Mouse (Mus musculus): ENCODE data around the gene Hrg. TPM values are rescaled to one million over a fixed set of nuclear protein-coding genes. Genes with fewer than 3 reads are reported as not detected.
"Not testable (repeated sequence)": the region's sequence is repeated elsewhere in the genome, so short reads cannot be mapped to it uniquely, and the experiment has no call there.

Hrg gene
- polyA plus RNA-seq, 1 experiment, result not detected

- no peaks in the 10 kb centered on the region for H3K4me1 ChIP-seq (ENCODE audit: control insufficient read depth, insufficient read depth, low read length)
- no peak overlapping the region for H3K4me3 ChIP-seq (ENCODE audit: insufficient read depth, low read length)
- TF ChIP-seq CTCF (IDR thresholded peaks at IDR 0.05; ENCODE audit: low read depth, low read length) (no peak), POLR2A (IDR thresholded peaks at IDR 0.05; ENCODE audit: borderline replicate concordance, low read depth, low read length) (no peak)
- no peak overlapping the region for H3K27ac ChIP-seq (ENCODE audit: insufficient read depth, low read depth, low read length)
Measured at GRCm38 (mm10) chr16:22922433-22922832, 28.4 kb upstream of the Hrg start.

GRCm38 (mm10) chr16:22929575-22929974 lies 21.3 kb upstream of the Hrg start:
- no peaks in the 10 kb centered on the region for H3K4me1 ChIP-seq (ENCODE audit: control insufficient read depth, insufficient read depth, low read length)
- TF ChIP-seq POLR2A (IDR thresholded peaks at IDR 0.05; ENCODE audit: borderline replicate concordance, low read depth, low read length), result no peak
- TF ChIP-seq CTCF (IDR thresholded peaks at IDR 0.05; ENCODE audit: low read depth, low read length), result no peak
- no peak overlapping the region for H3K27ac ChIP-seq (ENCODE audit: insufficient read depth, low read depth, low read length)

GRCm38 (mm10) chr16:22931431-22932200 lies 19.3 kb upstream of the Hrg start:
- Histone ChIP-seq H3K4me3 (ENCODE audit: insufficient read depth, low read length) (no peak overlapping the region), H3K4me1 (ENCODE audit: control insufficient read depth, insufficient read depth, low read length) (no peaks in the 10 kb centered on the region), H3K27ac (ENCODE audit: insufficient read depth, low read depth, low read length) (no peak overlapping the region)
- no peak for TF ChIP-seq POLR2A (IDR thresholded peaks at IDR 0.05; ENCODE audit: borderline replicate concordance, low read depth, low read length)
- no peak for TF ChIP-seq CTCF (IDR thresholded peaks at IDR 0.05; ENCODE audit: low read depth, low read length)

More at GRCm38 (mm10) chr16:22929575-22929974, 21.3 kb upstream of the Hrg start:
- no peak overlapping the region for H3K4me3 ChIP-seq (ENCODE audit: insufficient read depth, low read length)

- Histone ChIP-seq H3K27ac (ENCODE audit: insufficient read depth, low read depth, low read length) (no peak overlapping the region), H3K4me3 (ENCODE audit: insufficient read depth, low read length) (no peak overlapping the region), H3K4me1 (ENCODE audit: control insufficient read depth, insufficient read depth, low read length) (no peaks in the 10 kb centered on the region)
- TF ChIP-seq POLR2A (IDR thresholded peaks at IDR 0.05; ENCODE audit: borderline replicate concordance, low read depth, low read length) (no peak), CTCF (IDR thresholded peaks at IDR 0.05; ENCODE audit: low read depth, low read length) (no peak)
Measured at GRCm38 (mm10) chr16:22937631-22938030, 13.2 kb upstream of the Hrg start.

- Histone ChIP-seq H3K27ac (ENCODE audit: insufficient read depth, low read depth, low read length) (no peak overlapping the region), H3K4me1 (ENCODE audit: control insufficient read depth, insufficient read depth, low read length) (no peaks in the 10 kb centered on the region), H3K4me3 (ENCODE audit: insufficient read depth, low read length) (no peak overlapping the region)
- no peak for TF ChIP-seq POLR2A (IDR thresholded peaks at IDR 0.05; ENCODE audit: borderline replicate concordance, low read depth, low read length)
- no peak for TF ChIP-seq CTCF (IDR thresholded peaks at IDR 0.05; ENCODE audit: low read depth, low read length)
Measured at GRCm38 (mm10) chr16:22938541-22938940, 12.3 kb upstream of the Hrg start.

- H3K27ac ChIP-seq (ENCODE audit: insufficient read depth, low read depth, low read length), result no peak overlapping the region
- no peak overlapping the region for H3K4me3 ChIP-seq (ENCODE audit: insufficient read depth, low read length)
- H3K4me1 ChIP-seq (ENCODE audit: control insufficient read depth, insufficient read depth, low read length), result no peaks in the 10 kb centered on the region
- TF ChIP-seq POLR2A (IDR thresholded peaks at IDR 0.05; ENCODE audit: borderline replicate concordance, low read depth, low read length) (no peak), CTCF (IDR thresholded peaks at IDR 0.05; ENCODE audit: low read depth, low read length) (no peak)
Measured at GRCm38 (mm10) chr16:22939120-22939695, 11.7 kb upstream of the Hrg start.

GRCm38 (mm10) chr16:22941825-22942476 lies 8.9 kb upstream of the Hrg start:
- H3K4me3 ChIP-seq (ENCODE audit: insufficient read depth, low read length); H3K4me1 ChIP-seq (ENCODE audit: control insufficient read depth, insufficient read depth, low read length); H3K27ac ChIP-seq (ENCODE audit: insufficient read depth, low read depth, low read length): not testable (repeated sequence)

GRCm38 (mm10) chr16:22947371-22947770 lies 3.5 kb upstream of the Hrg start:
- no peaks in the 10 kb centered on the region for H3K4me1 ChIP-seq (ENCODE audit: control insufficient read depth, insufficient read depth, low read length)
- TF ChIP-seq POLR2A (IDR thresholded peaks at IDR 0.05; ENCODE audit: borderline replicate concordance, low read depth, low read length) (no peak), CTCF (IDR thresholded peaks at IDR 0.05; ENCODE audit: low read depth, low read length) (no peak)
- no peak overlapping the region for H3K4me3 ChIP-seq (ENCODE audit: insufficient read depth, low read length)
- H3K27ac ChIP-seq (ENCODE audit: insufficient read depth, low read depth, low read length), result no peak overlapping the region

- Histone ChIP-seq H3K27ac (ENCODE audit: insufficient read depth, low read depth, low read length) (no peak overlapping the region), H3K4me3 (ENCODE audit: insufficient read depth, low read length) (no peak overlapping the region), H3K4me1 (ENCODE audit: control insufficient read depth, insufficient read depth, low read length) (no peaks in the 10 kb centered on the region)
- TF ChIP-seq CTCF (IDR thresholded peaks at IDR 0.05; ENCODE audit: low read depth, low read length), result no peak
Measured at GRCm38 (mm10) chr16:22953069-22953468, 2.2 kb downstream of the Hrg start.

GRCm38 (mm10) chr16:22955397-22956084 lies 4.7 kb downstream of the Hrg start:
- Histone ChIP-seq H3K27ac (ENCODE audit: insufficient read depth, low read depth, low read length) (no peak overlapping the region), H3K4me1 (ENCODE audit: control insufficient read depth, insufficient read depth, low read length) (no peaks in the 10 kb centered on the region), H3K4me3 (ENCODE audit: insufficient read depth, low read length) (no peak overlapping the region)
- no peak for TF ChIP-seq CTCF (IDR thresholded peaks at IDR 0.05; ENCODE audit: low read depth, low read length)
- TF ChIP-seq POLR2A (IDR thresholded peaks at IDR 0.05; ENCODE audit: borderline replicate concordance, low read depth, low read length), result no peak

All from bone marrow macrophage, adult 2 months (primary cell).